Mouse (Mus musculus): ENCODE measurements around the gene Lrrc40.

DNA sequence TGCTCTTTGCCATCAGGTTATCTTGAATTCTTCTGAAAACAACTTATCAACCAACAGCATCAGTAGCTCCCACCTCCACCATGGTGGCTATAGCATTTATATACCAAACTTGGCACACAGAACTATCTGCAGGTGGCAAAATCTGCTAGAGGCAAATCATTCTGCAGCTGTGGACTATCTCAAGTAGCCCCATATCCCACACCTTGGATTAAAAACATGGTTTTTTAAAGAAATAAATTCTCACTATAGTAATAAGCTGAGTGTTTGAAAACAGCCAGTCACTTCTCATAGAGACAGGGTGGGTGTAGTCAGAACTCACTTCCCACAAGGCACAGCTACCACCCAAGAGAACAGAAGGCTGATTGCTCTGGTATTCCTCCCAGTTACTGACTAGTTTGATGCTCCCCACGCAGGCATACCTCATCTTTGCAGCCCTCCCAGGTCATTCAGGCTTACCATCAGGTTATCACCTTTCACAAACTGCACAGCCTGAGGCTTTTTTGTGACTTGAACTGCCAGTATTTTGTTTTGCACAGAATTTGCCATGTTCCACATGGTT is 26.6 kb upstream of the Lrrc40 start:
- TF ChIP-seq GATA2 (IDR thresholded peaks at IDR 0.05; ENCODE audit: borderline replicate concordance, low read depth, low read length): no peak
- no peak for TF ChIP-seq POLR2AphosphoS5 (IDR thresholded peaks at IDR 0.05; ENCODE audit: insufficient replicate concordance, low read depth, low read length)

Measured in G1E (cell line).